Mouse (Mus musculus) right cerebral cortex, postnatal 10 days (tissue): ENCODE measurements around the gene Aarsd1.
"Not testable (repeated sequence)": the region's sequence is repeated elsewhere in the genome, so short reads cannot be mapped to it uniquely, and the experiment has no call there.

Source experiments
- DNase-seq, 2 experiments: peaks; one replicate each; pipeline ENCODE4 v3.0.0; 2021; ENCODE audit warnings: low spot score in 2 of 2

Aarsd1 gene

DNA sequence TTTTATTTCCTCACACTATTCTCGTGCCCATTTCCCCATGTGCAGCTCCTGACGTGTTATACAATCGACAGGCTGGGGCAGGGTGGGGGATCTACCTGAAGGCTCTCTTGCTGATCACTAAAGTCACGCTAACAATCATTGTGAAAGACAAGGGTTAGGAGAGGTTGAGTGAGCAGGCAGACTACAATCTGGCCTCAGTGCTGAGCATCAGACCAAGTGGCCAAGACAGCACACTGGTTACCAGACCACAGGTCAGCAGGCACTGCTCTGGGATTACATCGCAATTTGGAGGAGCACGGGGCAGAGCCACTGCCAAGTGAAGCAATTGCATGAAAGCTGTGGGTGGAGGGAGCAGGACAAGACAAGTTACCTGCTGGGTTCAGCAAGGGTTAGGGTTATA lies 38.5 kb downstream of the Aarsd1 start:
- DNase-seq = no peak

DNA sequence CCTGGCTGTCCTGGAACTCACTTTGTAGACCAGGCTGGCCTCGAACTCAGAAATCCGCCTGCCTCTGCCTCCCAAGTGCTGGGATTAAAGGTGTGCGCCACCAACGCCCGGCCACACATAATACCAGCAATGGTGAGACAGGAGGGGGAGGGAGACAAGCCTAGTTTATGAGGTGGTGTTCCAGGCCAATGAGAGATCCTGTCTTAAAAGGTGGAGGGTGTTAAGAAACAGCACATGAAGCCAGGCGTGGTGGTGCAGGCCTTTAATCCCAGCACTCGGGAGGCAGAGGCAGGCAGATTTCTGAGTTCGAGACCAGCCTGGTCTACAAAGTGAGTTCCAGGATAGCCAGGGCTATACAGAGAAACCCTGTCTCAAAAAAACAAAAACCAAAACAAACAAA lies 39.2 kb downstream of the Aarsd1 start:
- DNase-seq = not testable (repeated sequence)

GRCm38 (mm10) chr11:101374421-101374938 lies 42.9 kb downstream of the Aarsd1 start:
- DNase-seq = no peak

- no peak for DNase-seq
Measured at GRCm38 (mm10) chr11:101370141-101370540, 47.3 kb downstream of the Aarsd1 start.

- no peak for DNase-seq
Measured at GRCm38 (mm10) chr11:101367326-101367935, 50.0 kb downstream of the Aarsd1 start, which contains the start of gene G6pc. TSS of gene G6pc (plus strand) at chr11:101367561.

GRCm38 (mm10) chr11:101364531-101364931 lies 52.9 kb downstream of the Aarsd1 start:
- DNase-seq = no peak

DNA sequence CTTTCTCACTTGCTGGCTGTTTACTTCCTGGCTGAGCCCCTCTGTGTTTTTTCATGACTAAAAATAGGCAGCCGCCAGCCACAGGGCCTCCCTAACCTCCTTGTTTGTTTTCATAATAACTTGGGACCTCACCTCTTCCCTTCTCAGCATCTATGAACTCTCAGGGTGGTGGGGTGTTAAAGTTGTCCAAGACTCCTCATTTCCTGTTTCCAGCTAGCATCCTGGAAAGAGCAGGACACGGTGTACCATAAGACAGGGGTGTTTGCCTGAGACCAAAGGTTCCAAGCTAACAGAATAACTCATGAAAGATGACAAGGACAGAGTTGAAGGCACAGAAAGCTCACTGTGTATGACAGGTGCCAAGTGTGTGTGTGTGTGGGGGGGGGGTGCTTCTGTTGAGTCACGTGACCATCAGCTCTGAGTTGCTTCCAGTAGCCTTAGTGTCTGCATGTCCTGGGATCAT lies 56.7 kb downstream of the Aarsd1 start:
- DNase-seq = no peak

DNA sequence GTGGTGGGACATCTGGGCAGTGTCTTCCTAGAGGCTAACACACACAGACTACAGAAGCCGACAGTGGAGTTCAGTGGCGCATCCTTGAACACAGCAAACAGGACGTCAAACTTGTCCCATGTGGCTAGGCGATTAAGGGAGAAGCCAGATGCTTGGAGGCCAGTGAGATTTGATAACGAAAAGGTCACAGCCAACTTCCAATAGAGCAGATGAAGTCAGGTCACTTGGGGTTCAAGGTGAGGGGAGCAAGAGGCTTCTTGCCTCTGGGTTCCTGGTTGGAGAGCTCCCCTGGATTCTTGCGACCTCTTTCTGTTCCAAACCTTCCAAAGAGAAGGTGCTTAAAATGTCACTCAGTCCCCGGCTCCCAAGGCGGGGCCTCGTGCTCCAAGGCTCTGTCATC lies 57.6 kb downstream of the Aarsd1 start:
- DNase-seq = no peak

- DNase-seq = no peak
Measured at GRCm38 (mm10) chr11:101357505-101358182, 59.8 kb downstream of the Aarsd1 start.
